Mouse (Mus musculus) intestine, embryonic 14.5 days (tissue): Measurements from ENCODE around the gene Gm12794. TPM values are rescaled to one million over a fixed set of nuclear protein-coding genes. Genes with fewer than 3 reads are reported as not detected.
A peak's percentile ranks its signal among the peaks of the same experiment; 100 is the strongest.
"Not testable (repeated sequence)": the region's sequence is repeated elsewhere in the genome, so short reads cannot be mapped to it uniquely, and the experiment has no call there.

Source experiments
- ATAC-seq: fragments of 200-750 bp; cut with Nextera tagmentation; replicated peaks from 2 replicates; pipeline ENCODE4 v1.8.0; 2017; ENCODE audit warnings: low read depth, moderate number of reproducible peaks, moderate TSS enrichment, moderate library complexity; ENCODE audit not compliant: low FRiP score, low TSS enrichment
- DNase-seq: peaks from one replicate; pipeline ENCODE4 v3.0.0-alpha.2; 2018; ENCODE audit warnings: low spot score
- H3K27ac ChIP-seq: fragments of 300-500 bp; sonication (generic); 2 replicates; pipeline ENCODE4 v1.5.1; 2014; ENCODE audit warnings: low read depth, mild to moderate bottlenecking, control low read depth
- H3K27me3 ChIP-seq: fragments of 300-500 bp; sonication (generic); replicated peaks from 2 replicates; pipeline ENCODE4 v1.6.1; 2014; ENCODE audit warnings: low read length, control low read depth; ENCODE audit not compliant: control insufficient read depth, insufficient read depth
- H3K36me3 ChIP-seq: fragments of 300-500 bp; sonication (generic); 2 replicates; pipeline ENCODE4 v1.6.1; 2014; ENCODE audit warnings: low read length, control low read depth; ENCODE audit not compliant: control insufficient read depth, insufficient read depth
- H3K4me1 ChIP-seq: fragments of 300-500 bp; sonication (generic); replicated peaks from 2 replicates; pipeline ENCODE4 v1.6.1; 2014; ENCODE audit warnings: low read length, control low read depth, mixed read lengths; ENCODE audit not compliant: control insufficient read depth, insufficient read depth
- H3K4me2 ChIP-seq: fragments of 300-500 bp; sonication (generic); 2 replicates; pipeline ENCODE4 v1.6.1; 2014; ENCODE audit warnings: low read length
- H3K4me3 ChIP-seq: fragments of 300-500 bp; sonication (generic); 2 replicates; pipeline ENCODE4 v1.5.1; 2014; ENCODE audit warnings: low read depth, low read length, control low read depth, mixed read lengths
- H3K9ac ChIP-seq: fragments of 300-500 bp; sonication (generic); 2 replicates; pipeline ENCODE4 v1.6.1; 2014; ENCODE audit warnings: mild to moderate bottlenecking, low read length
- H3K9me3 ChIP-seq: fragments of 300-500 bp; sonication (generic); 2 replicates; pipeline ENCODE4 v1.6.1; 2016; ENCODE audit warnings: low read length, control low read depth; ENCODE audit not compliant: control insufficient read depth
- WGBS: fragments of 180-500 bp; shearing (Covaris S2); extraction: QIAGEN DNeasy Blood & Tissue Kit; methylation state at CpG from one replicate; pipeline ENCODE4 v1.1.7; 2014; 5-methylcytosine and 5-hydroxymethylcytosine counted together
- polyA plus RNA-seq: library from polyadenylated mRNA; unstranded; fragments of >200 nt; fragmentation: Nextera tagmentation; extraction: Ambion mirVana; gene quantifications from 2 replicates; pipeline ENCODE4 v1.2.1, GENCODE M21; 2014

Gm12794 gene
- not detected in 2 replicates for polyA plus RNA-seq

DNA sequence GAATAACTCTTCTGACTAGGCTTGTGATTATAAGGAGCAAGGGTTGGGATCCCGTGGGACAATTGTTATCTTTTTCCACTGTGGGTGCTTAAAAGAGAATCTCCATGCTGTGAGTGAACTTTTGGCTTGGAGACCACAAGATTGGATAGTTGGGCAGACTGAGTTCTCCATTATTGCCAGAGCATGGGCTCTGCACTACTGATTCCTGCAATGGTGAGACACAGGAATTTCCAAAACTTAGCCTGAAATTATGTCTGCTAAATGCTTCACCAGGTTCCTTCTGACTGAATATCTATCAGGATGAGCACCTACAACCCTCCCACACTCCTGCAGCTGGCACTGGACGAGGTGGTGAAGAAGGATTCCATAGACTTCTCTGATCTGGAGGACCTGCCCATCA, at the start of gene Gm12794:
Gene Gm12794 (plus strand): TSS at position 301 of the 400 bp plus-strand sequence.
- DNase-seq, H3K4me2 ChIP-seq: not testable (repeated sequence)

GRCm38 (mm10) chr4:101893656-101894420, 46.4 kb upstream of the Gm12794 start, which contains the start of gene C130073F10Rik:
Gene C130073F10Rik, minus strand, starts transcription at chr4:101893789.
- Histone ChIP-seq H3K9ac (no peak within 1 kb of the TSS), H3K4me2 (no peak within 1 kb of the TSS), H3K4me3 (no peak within 1 kb of the TSS), H3K36me3 (no peaks in the 10 kb centered on the region), H3K4me1 (no peaks in the 10 kb centered on the region), H3K27me3 (no peaks in the 10 kb centered on the region), H3K9me3 (no peaks in the 10 kb centered on the region), H3K27ac (no peak within 1 kb of the TSS)
- 77% methylated on average over 7 of the region's 7 CpGs for whole genome bisulfite sequencing
- no peak for ATAC-seq
- no peak for DNase-seq

More for the DNA sequence above, at the start of gene Gm12794:
- ATAC-seq, H3K4me3 ChIP-seq, H3K36me3 ChIP-seq, H3K9me3 ChIP-seq, H3K4me1 ChIP-seq, H3K27ac ChIP-seq, H3K9ac ChIP-seq, H3K27me3 ChIP-seq: not testable (repeated sequence)
- WGBS = 79% methylated on average over 2 of the region's 2 CpGs

- H3K9me3 ChIP-seq, H3K4me1 ChIP-seq, H3K4me3 ChIP-seq, H3K36me3 ChIP-seq, H3K27me3 ChIP-seq, ATAC-seq, H3K4me2 ChIP-seq, H3K9ac ChIP-seq, DNase-seq, H3K27ac ChIP-seq: not testable (repeated sequence)
- WGBS = 90% methylated on average over 1 of the region's 2 CpGs
Observed at GRCm38 (mm10) chr4:101908821-101909220, 31.4 kb upstream of the Gm12794 start, which contains the start of gene Gm12800. Gene Gm12800, plus strand, starts transcription at chr4:101909121.

- H3K4me3 ChIP-seq, H3K36me3 ChIP-seq, H3K9me3 ChIP-seq, H3K4me1 ChIP-seq, H3K27me3 ChIP-seq, H3K27ac ChIP-seq, H3K9ac ChIP-seq, ATAC-seq, H3K4me2 ChIP-seq, DNase-seq: not testable (repeated sequence)
- WGBS = 100% methylated on average over 1 of the region's 5 CpGs
Observed at GRCm38 (mm10) chr4:101980949-101981348, 40.7 kb downstream of the Gm12794 start, which contains the start of gene Gm12790. Gene Gm12790, minus strand, starts transcription at chr4:101981049.

GRCm38 (mm10) chr4:101985678-101986077, 45.5 kb downstream of the Gm12794 start:
- H3K4me3 ChIP-seq = no peak overlapping the region
- no peaks in the 10 kb centered on the region for H3K4me1 ChIP-seq
- WGBS = 54% methylated on average over 5 of the region's 5 CpGs
- no peak overlapping the region for H3K9ac ChIP-seq
- no peaks in the 10 kb centered on the region for H3K36me3 ChIP-seq
- DNase-seq = no peak
- H3K27ac ChIP-seq = no peak overlapping the region
- H3K27me3 ChIP-seq = no peaks in the 10 kb centered on the region
- no peak overlapping the region for H3K4me2 ChIP-seq
- no peaks in the 10 kb centered on the region for H3K9me3 ChIP-seq
- 0 out of 2 replicates have a peak, but pooled peaks have one; percentile 47 for ATAC-seq

GRCm38 (mm10) chr4:101986326-101986725, 46.1 kb downstream of the Gm12794 start, which contains the start of gene Gm12789:
Gene Gm12789, plus strand, starts transcription at chr4:101986626.
- not testable (repeated sequence) for H3K36me3 ChIP-seq, H3K4me3 ChIP-seq, H3K27ac ChIP-seq, H3K9me3 ChIP-seq, H3K4me2 ChIP-seq, DNase-seq, H3K9ac ChIP-seq, H3K4me1 ChIP-seq, ATAC-seq, H3K27me3 ChIP-seq
- WGBS = 84% methylated on average over 2 of the region's 2 CpGs

Other genes with a start within 250 kb of the Gm12794 start
- gene Lepr, start 223.0 kb upstream of the Gm12794 start, polyA plus RNA-seq = 0.70 and 0.76 TPM in 2 replicates
- gene B020004J07Rik, start 96.4 kb upstream of the Gm12794 start, polyA plus RNA-seq = not detected in 2 replicates
- gene C130073F10Rik, start 46.6 kb upstream of the Gm12794 start, polyA plus RNA-seq = not detected in 2 replicates
- gene Gm12800, start 31.3 kb upstream of the Gm12794 start, polyA plus RNA-seq = not detected in 2 replicates
- gene Gm12790, start 40.6 kb downstream of the Gm12794 start, polyA plus RNA-seq = not detected in 2 replicates
- gene Gm12789, start 46.2 kb downstream of the Gm12794 start, polyA plus RNA-seq = not detected in 2 replicates
- gene Pde4b, start 147.1 kb downstream of the Gm12794 start, polyA plus RNA-seq = 14.6 and 19.8 TPM in 2 replicates